Mouse (Mus musculus) inflammation-experienced regulatory T-cells, adult 16 weeks (primary cell): ENCODE data around the gene Slc4a1. TPM values are rescaled to one million over a fixed set of nuclear protein-coding genes. Genes with fewer than 3 reads are reported as not detected.

Experiments used
- polyA plus RNA-seq: library from polyadenylated mRNA; unstranded; fragments of 100-300 nt; shearing (Covaris generic); gene quantifications from one replicate; pipeline ENCODE4 v1.2.1, GENCODE M21; 2017

Gene Slc4a1
- polyA plus RNA-seq: 1.8 TPM

DNA sequence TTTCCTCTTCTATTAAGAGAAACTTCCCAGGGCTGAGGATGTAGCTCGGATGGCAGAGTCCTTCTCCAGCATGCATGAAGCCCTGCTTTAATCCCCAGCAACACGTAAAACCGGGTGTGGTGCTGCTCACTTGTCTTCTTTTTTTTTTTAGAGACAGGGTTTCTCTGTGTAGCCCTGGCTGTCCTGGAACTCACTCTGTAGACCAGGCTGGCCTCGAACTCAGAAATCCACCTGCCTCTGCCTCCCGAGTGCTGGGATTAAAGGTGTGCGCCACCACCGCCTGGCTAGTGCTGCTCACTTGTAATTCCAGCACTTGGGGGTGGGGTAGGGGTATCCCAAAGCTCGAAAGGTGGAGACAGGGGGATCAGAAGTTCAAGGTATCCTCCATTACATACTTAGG lies at the start of gene Slc4a1:
Gene Slc4a1 (minus strand): TSS at position 101 of the 400 bp plus-strand sequence.

DNA sequence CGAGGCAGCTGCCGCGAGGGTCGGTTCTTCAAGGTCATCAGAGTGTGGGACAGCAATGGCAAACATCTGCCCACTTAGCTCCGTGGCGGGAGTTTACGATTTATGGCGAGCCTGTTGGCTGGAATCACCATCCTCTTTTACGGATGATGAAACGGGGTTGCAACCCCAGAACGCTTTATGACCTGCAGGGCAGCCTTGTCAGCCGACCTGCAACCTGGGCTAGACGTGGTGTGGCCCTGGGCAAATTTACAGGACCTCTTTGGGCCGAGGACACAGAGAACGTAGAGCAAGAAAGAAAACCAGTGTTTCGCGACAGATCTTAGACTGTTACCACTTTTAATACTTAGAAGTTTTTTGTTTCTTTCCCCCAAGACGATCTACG lies 41.8 kb upstream of the Slc4a1 start, which contains the start of gene Slc25a39:
Gene Slc25a39 (minus strand): TSS at position 113 of the 382 bp plus-strand sequence.

DNA sequence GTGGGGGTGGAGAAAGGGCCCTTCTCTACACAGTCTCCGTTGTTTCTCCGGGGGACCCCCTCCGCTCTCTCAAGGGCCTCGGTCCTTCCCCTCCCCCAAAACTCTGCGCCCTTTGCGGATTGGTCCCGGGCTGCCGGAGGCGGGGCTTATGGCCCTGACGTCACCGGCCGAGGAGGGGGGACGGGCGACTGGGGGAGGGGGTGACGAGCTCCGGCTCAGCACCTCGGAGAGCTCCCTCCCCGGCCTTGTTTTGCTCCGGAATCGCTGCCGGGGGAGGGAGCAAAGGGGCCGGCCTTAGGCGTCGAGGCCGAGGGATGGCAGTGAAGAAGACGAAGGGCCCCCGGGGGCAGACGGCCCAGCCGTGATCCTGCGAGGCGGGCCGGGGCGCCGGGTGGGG lies 27.2 kb upstream of the Slc4a1 start, which contains the start of gene Rundc3a:
Gene Rundc3a (plus strand): TSS at position 166 of the 397 bp plus-strand sequence.

DNA sequence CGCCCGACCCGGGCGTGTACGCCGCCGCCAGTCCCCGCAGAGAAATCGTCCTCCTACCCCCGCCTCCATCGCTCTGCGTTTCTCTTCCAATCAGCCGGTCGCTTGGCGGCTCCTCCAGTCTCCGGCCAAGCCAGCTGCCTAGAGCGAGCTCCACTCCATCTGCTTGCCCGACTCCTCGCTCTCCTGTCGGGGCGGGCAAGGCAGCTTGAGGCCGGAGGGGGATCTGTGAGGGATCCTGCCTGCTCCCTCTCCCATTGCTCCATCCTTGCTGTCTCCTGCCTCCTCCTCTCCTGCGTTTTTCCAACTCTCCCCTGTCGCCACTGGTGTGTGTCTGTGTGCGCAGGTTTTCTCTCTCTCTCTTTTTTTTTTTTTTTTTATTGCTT lies 46.6 kb downstream of the Slc4a1 start, which contains the start of gene Ubtf:
Gene Ubtf (minus strand): TSS at position 333 of the 383 bp plus-strand sequence.

Other genes with a start within 250 kb of the Slc4a1 start
- not detected for gene Nags, start 220.7 kb downstream of the Slc4a1 start, polyA plus RNA-seq
- gene Tmem101, start 209.8 kb downstream of the Slc4a1 start, polyA plus RNA-seq: 18.5 TPM
- gene Lsm12, start 180.9 kb downstream of the Slc4a1 start, polyA plus RNA-seq: 56.8 TPM
- 50.3 TPM for gene G6pc3, start 176.6 kb downstream of the Slc4a1 start, polyA plus RNA-seq
- gene Hdac5, start 136.0 kb downstream of the Slc4a1 start, polyA plus RNA-seq: 20.1 TPM
- gene BC030867, start 117.3 kb downstream of the Slc4a1 start, polyA plus RNA-seq: 1.9 TPM
- gene Asb16, start 97.5 kb downstream of the Slc4a1 start, polyA plus RNA-seq: not detected
- gene Tmub2, start 81.3 kb downstream of the Slc4a1 start, polyA plus RNA-seq: 69.7 TPM
- 8.1 TPM for gene Atxn7l3, start 69.6 kb downstream of the Slc4a1 start, polyA plus RNA-seq
- 112 TPM for gene Ubtf, start 46.5 kb downstream of the Slc4a1 start, polyA plus RNA-seq
- 34.1 TPM for gene Rundc3a, start 27.2 kb upstream of the Slc4a1 start, polyA plus RNA-seq
- gene Slc25a39, start 41.7 kb upstream of the Slc4a1 start, polyA plus RNA-seq: 50.6 TPM
- 85.2 TPM for gene Grn, start 64.1 kb upstream of the Slc4a1 start, polyA plus RNA-seq
- not detected for gene Fam171a2, start 81.5 kb upstream of the Slc4a1 start, polyA plus RNA-seq
- 1.7 TPM for gene Itga2b, start 103.9 kb upstream of the Slc4a1 start, polyA plus RNA-seq
- gene Gpatch8, start 190.2 kb upstream of the Slc4a1 start, polyA plus RNA-seq: 77.4 TPM
- not detected for gene Gm11627, start 213.3 kb upstream of the Slc4a1 start, polyA plus RNA-seq
- gene Fzd2, start 238.2 kb upstream of the Slc4a1 start, polyA plus RNA-seq: not detected